Mouse (Mus musculus): Measurements from ENCODE around the gene Zfp738. TPM values are rescaled to one million over a fixed set of nuclear protein-coding genes. Genes with fewer than 3 reads are reported as not detected.

The Zfp738 gene
- total RNA-seq (2023), result 3.5 and 5.1 TPM in 2 replicates

DNA sequence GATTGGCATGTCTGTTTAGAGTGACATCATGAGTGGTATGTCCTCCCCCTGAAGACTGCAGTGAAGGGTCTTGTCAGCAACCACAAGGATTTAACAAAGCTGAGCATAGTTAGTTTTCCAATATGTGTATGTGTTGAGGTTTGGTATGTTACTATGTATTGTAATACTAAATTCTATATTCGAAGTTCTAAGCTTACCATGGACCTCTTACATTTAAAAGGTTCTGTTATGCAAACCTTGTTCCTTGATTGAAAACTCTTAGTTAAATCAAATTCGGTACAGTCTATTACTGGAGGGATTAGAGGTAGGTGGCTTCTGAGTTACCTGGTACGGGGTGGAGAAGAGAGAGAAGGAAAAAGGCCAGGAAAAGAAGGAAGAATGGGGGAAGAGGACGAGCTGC is at the start of gene Zfp738:
TSS of gene Zfp738 (minus strand) at position 101 of the 400 bp plus-strand sequence.

DNA sequence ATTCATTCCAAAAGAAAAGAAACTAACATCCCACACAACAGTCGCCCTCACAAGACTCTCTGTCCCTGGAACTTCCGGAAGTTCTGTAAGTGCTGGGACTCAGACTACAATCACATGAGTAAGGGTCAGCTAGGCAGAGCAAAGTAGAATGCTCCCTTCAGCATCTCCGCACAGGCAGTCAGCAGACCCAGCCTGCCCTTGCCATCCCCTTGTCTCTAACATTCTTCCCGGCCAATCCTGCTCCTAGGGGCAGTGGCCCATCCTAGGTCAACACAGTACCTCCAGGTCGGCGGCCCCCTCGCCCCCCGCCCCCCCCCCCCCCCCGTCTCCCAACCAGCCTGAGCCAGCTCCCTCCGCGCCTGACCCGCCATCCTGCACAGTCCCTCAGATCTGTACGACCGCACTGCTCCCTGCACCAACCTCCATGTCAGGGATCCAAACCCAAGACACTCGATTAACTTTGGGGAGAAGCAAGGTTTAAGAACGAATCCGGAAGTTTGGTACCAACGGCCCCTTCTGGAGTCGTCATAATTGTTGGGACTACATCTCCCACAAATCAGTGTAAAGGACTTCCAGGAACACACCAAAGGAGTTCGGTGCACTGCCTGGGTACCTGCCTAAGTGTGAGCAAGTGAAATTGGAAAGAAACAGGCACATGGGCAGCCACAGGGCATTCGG is 41.9 kb upstream of the Zfp738 start, which contains the start of gene Zfp65:
TSS of gene Zfp65 (minus strand) at position 533 of the 678 bp plus-strand sequence.

GRCm38 (mm10) chr13:67637294-67638007 is 49.4 kb downstream of the Zfp738 start, which contains the start of the genes Gm49345 and Zfp729a:
Gm49345 (minus strand) TSS chr13:67637769.
Zfp729a (minus strand) TSS chr13:67637791.

GRCm38 (mm10) chr13:67609066-67609876 is 77.6 kb downstream of the Zfp738 start, which contains the start of gene Zfp729b:
Zfp729b (minus strand) TSS chr13:67609707.

Other genes starting within 250 kb of the Zfp738 start
- gene Zfp874a, start 235.4 kb downstream of the Zfp738 start, total RNA-seq (2023), result 2.3 TPM in 2 replicates
- gene Zfp874b, start 202.8 kb downstream of the Zfp738 start, total RNA-seq (2023), result 4.4 and 8.0 TPM in 2 replicates
- 2.2 and 3.5 TPM in 2 replicates for gene Zfp58, start 186.5 kb downstream of the Zfp738 start, total RNA-seq (2023)
- gene Gm26965, start 160.9 kb downstream of the Zfp738 start, total RNA-seq (2023), result not detected in 2 replicates
- 7.5 and 8.5 TPM in 2 replicates for gene Zfp87, start 160.9 kb downstream of the Zfp738 start, total RNA-seq (2023)
- 2.6 and 4.2 TPM in 2 replicates for gene Zfp748, start 133.2 kb downstream of the Zfp738 start, total RNA-seq (2023)
- gene Zfp729b, start 77.4 kb downstream of the Zfp738 start, total RNA-seq (2023), result 9.9 and 12.7 TPM in 2 replicates
- gene Gm49345, start 49.3 kb downstream of the Zfp738 start, total RNA-seq (2023), result 2.8 and 3.4 TPM in 2 replicates
- 14.1 and 15.2 TPM in 2 replicates for gene Zfp729a, start 49.3 kb downstream of the Zfp738 start, total RNA-seq (2023)
- 3.6 and 4.3 TPM in 2 replicates for gene Zfp65, start 42.1 kb upstream of the Zfp738 start, total RNA-seq (2023)
- gene Zfp85, start 68.2 kb upstream of the Zfp738 start, total RNA-seq (2023), result 1.5 and 2.3 TPM in 2 replicates
- gene Zfp493, start 92.6 kb upstream of the Zfp738 start, total RNA-seq (2023), result 0.11 TPM in 1 of 2 replicates, not detected in the other
- 0.85 and 1.1 TPM in 2 replicates for gene Zfp273, start 126.7 kb upstream of the Zfp738 start, total RNA-seq (2023)
- not detected in 2 replicates for gene Gm10037, start 144.0 kb upstream of the Zfp738 start, total RNA-seq (2023)
- gene BC048507, start 176.3 kb upstream of the Zfp738 start, total RNA-seq (2023), result not detected in 2 replicates

Data from neutrophil, adult 65 days (primary cell).